Mouse (Mus musculus): ENCODE data around the gene Trrap.
"Not testable (repeated sequence)": the region's sequence is repeated elsewhere in the genome, so short reads cannot be mapped to it uniquely, and the experiment has no call there.

The Trrap gene

GRCm38 (mm10) chr5:144767106-144767798 lies at the start of gene Trrap:
Gene Trrap, plus strand, starts transcription at chr5:144767732.
- DNase-seq (ENCODE audit: low read depth, low spot score), result not testable (repeated sequence)

GRCm38 (mm10) chr5:144719781-144720180 lies 47.8 kb upstream of the Trrap start:
- DNase-seq (ENCODE audit: low read depth, low spot score), result no peak

GRCm38 (mm10) chr5:144720281-144720680 lies 47.3 kb upstream of the Trrap start:
- DNase-seq (ENCODE audit: low read depth, low spot score), result no peak

GRCm38 (mm10) chr5:144724926-144725325 lies 42.6 kb upstream of the Trrap start:
- peak; percentile 83 for DNase-seq (ENCODE audit: low read depth, low spot score)

- peak; percentile 70 for DNase-seq (ENCODE audit: low read depth, low spot score)
These were observed 42.0 kb upstream of the Trrap start for GRCm38 (mm10) chr5:144725554-144725953.

- DNase-seq (ENCODE audit: low read depth, low spot score), result peak; percentile 84
These were observed 40.4 kb upstream of the Trrap start for GRCm38 (mm10) chr5:144727119-144727518.

- no peak for DNase-seq (ENCODE audit: low read depth, low spot score)
These were observed 39.3 kb upstream of the Trrap start for GRCm38 (mm10) chr5:144728237-144728636.

- DNase-seq (ENCODE audit: low read depth, low spot score), result no peak
These were observed 38.3 kb upstream of the Trrap start for GRCm38 (mm10) chr5:144729216-144729615.

- peak; percentile 85 for DNase-seq (ENCODE audit: low read depth, low spot score)
These were observed 33.6 kb upstream of the Trrap start for GRCm38 (mm10) chr5:144733953-144734352.

- peak; percentile 77 for DNase-seq (ENCODE audit: low read depth, low spot score)
These were observed 32.6 kb upstream of the Trrap start for GRCm38 (mm10) chr5:144734949-144735348.

- DNase-seq (ENCODE audit: low read depth, low spot score), result no peak
These were observed 30.4 kb upstream of the Trrap start for GRCm38 (mm10) chr5:144737101-144737500.

GRCm38 (mm10) chr5:144752432-144752831 lies 15.1 kb upstream of the Trrap start:
- peak; percentile 87 for DNase-seq (ENCODE audit: low read depth, low spot score)

- DNase-seq (ENCODE audit: low read depth, low spot score), result peak; percentile 74
These were observed 14.5 kb upstream of the Trrap start for GRCm38 (mm10) chr5:144753041-144753440.

GRCm38 (mm10) chr5:144755191-144755590 lies 12.3 kb upstream of the Trrap start:
- peak; percentile 39 for DNase-seq (ENCODE audit: low read depth, low spot score)

GRCm38 (mm10) chr5:144757402-144757801 lies 10.1 kb upstream of the Trrap start:
- no peak for DNase-seq (ENCODE audit: low read depth, low spot score)

- peak; percentile 66 for DNase-seq (ENCODE audit: low read depth, low spot score)
These were observed 9.1 kb upstream of the Trrap start for GRCm38 (mm10) chr5:144758422-144758821.

- DNase-seq (ENCODE audit: low read depth, low spot score), result peak; percentile 80
These were observed 6.2 kb upstream of the Trrap start, which contains the start of gene Tmem130 for GRCm38 (mm10) chr5:144761161-144761868. Gene Tmem130, minus strand, starts transcription at chr5:144761818.

GRCm38 (mm10) chr5:144766026-144766425 lies 1.5 kb upstream of the Trrap start:
- DNase-seq (ENCODE audit: low read depth, low spot score), result no peak

- peak; percentile 64 for DNase-seq (ENCODE audit: low read depth, low spot score)
These were observed 886 bp upstream of the Trrap start for GRCm38 (mm10) chr5:144766646-144767045.

- peak; percentile 97 for DNase-seq (ENCODE audit: low read depth, low spot score)
These were observed 644 bp downstream of the Trrap start for GRCm38 (mm10) chr5:144767911-144768841.

- peak; percentile 23 for DNase-seq (ENCODE audit: low read depth, low spot score)
These were observed 1.5 kb downstream of the Trrap start for GRCm38 (mm10) chr5:144769067-144769482.

GRCm38 (mm10) chr5:144773231-144773630 lies 5.7 kb downstream of the Trrap start:
- peak; percentile 69 for DNase-seq (ENCODE audit: low read depth, low spot score)

Data from ZHBTc4 (cell line).